Mouse (Mus musculus) left cerebral cortex, adult 9 months (tissue): Measurements from ENCODE around the gene Gpr108.

Experiments
- DNase-seq, 2 experiments: peaks; one replicate each; pipeline ENCODE4 v3.0.0; 2022; ENCODE audit warnings: low spot score in 2 of 2

Gene Gpr108

DNA sequence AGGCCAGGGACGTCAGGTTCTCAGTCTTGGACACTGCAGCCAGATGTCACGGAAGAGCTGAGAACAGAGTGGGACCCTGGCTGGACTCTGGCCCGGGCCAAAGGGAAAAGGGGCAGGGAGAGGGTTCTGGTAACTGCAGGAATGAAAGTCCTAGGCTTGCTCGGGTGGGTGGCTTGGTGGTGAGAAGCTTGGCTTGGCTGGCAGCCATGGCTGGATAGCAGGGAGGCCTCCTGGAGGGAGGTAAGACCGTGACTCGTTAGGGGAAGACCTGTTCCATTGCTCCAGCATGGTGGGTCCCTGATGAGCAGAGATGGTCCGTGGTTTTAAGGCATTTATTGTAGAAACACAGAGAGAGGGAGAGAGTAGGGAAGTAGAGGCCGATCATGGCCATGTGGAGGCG lies 23.1 kb upstream of the Gpr108 start:
- DNase-seq: no peak

DNA sequence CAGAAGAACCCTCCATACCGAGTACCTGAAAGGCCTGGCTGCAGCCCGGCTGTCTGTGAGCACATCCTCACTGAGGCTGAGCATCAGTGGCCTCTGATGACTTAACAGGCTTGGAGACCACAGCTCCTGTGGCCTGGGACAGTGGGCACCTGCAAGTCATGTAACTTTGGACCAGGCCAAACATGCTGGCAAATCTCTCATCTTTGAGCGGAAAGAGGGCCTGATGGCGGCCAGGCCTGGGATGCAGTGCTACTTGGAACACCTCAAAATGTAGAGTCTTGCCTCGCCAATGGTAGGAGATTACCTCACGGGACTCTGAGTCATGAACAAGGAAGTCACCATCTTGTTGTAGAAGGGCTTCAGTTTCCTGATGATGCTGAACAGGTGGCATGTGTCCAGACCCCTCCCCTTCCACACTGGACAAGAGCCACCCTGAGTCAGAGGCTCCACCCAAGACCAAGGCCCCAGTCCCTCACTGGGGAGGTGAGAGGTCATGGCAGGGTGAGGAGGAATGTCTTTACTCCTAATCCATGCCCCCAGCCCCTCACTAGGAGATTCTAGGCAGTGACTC lies 19.4 kb upstream of the Gpr108 start:
- DNase-seq: no peak

DNA sequence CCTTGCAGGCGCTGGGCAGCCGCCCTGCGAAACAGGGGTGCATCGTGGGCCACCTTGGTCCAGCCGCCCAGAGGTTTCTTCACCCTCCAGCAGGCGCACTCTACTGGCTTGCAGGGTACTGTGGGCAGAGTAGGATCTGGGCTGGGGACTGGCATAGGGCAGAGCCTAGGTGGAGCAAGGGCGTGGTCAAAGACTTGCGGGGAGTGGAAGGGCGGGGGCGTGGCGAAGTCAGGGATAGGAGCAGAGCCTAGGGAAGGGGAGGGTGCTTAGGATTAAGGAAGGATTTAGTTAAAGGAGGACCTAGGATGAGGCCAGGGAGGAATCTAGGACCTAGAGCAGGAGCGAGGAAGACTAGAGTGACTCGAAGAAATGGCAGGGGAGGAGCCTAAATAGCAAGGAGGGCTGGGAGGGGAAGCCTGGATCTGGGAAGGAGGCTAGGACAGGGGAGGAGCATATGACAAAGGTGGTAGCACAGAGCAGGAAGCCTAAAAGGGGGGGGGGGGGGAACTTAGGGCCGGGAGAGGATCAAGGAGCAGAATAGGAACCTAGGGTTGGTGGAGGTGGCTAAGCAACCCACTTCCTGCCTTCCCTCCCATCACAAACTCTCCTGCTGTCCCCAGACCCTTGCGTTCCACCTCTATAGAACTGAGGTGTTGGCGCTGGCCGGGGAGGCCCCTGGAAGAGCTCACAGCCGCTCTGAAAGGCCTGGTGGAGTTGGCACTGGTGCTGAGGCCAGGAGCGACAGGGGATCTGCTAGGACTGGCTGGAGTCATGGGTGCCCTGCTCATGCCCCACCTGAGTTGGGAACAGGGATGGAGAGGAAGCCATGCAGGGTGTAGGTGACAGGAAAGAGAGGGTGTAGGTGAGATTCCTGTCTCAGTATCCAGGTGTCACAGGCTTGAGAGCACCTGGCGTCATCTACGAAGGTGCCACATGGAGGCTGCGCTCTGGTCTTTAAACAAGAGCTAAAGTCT lies 17.0 kb upstream of the Gpr108 start:
- peak in 1 of 2 experiments; percentile 42 for DNase-seq

DNA sequence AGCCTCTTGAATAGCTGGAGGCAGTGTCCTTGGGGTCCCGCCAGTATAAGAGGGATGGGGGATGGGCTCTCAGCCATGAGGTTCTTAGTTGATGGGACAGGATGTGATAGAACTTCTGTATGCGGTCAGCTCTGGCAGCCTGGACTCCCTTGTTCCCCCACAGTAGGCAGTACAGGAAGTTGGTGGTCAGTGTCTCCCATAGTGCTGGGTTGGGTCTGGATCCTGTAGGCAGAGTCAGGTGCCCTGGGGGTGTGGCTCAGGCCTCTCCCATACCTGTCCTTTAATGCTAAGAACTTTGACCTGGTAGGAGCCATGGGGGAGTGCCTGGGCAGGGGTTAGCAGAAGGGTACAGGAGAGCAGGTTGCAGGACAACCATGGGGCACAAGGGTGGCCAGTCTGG lies 15.9 kb upstream of the Gpr108 start:
- no peak for DNase-seq

DNA sequence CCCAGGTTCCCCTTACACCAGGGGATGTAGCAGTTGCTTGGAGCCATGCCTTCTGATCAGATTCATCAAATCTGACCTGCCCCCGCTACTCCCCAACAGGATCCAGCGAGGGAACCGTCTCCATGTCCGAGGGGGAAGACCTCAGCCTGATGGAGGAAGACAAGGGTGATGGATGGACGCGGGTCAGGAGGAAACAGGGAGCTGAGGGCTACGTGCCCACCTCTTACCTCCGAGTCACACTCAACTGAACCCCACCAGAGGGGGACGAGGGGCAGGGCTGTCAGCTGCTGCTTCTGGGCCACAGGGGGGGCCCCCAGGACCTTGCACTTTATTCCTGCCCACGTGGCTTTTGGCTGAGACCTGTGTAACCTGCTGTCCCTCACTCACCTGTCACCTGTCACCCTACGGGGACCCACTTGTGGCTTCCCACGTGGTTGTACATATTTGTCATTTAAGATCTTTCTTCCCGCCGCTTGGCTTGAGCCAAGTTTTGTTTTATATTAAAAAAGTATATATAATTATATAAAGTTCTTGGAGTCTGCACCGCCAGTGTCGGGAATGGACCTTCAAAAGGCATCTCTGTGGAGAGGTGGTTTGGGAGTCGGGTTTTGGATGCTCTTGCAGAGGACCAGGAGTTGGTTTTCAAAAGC lies 14.8 kb upstream of the Gpr108 start:
- DNase-seq: no peak

DNA sequence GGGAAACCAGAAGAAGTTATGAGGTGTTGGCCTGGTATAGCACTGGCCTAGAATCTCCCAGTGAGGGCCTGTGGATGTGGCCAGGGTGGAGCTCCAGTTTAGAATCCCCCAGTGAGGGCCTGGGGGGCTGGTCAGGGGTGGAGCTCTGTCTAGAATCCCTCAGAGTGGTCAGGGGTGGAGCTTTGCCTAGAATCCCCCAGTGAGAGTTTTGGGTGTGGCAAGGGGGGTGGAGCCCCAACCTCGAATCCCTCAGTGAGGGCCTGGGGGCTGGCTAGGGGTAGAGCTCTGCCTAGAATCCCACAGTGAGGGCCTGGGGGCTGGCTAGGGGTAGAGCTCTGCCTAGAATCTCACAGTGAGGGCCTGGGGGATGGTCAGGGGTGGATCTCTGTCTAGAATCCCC lies 13.6 kb upstream of the Gpr108 start:
- no peak for DNase-seq

DNA sequence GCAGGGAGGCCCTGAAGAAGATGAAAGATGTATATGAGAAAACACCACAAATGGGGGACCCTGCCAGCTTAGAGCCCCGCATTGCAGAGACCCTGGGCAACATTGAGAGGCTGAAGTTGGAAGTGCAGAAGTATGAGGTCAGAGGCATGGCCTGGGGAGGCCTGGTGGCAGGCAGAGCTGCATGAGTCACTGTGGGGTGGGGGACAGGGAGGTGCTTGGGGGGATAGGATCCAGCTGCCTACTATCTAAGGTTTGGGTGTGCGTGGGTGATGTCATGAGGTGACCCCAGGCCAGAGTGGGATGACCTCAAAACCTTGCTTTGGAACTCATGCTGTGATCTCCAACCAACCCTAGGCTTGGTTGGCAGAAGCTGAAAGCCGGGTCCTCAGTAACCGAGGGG lies 13.0 kb upstream of the Gpr108 start:
- no peak for DNase-seq

DNA sequence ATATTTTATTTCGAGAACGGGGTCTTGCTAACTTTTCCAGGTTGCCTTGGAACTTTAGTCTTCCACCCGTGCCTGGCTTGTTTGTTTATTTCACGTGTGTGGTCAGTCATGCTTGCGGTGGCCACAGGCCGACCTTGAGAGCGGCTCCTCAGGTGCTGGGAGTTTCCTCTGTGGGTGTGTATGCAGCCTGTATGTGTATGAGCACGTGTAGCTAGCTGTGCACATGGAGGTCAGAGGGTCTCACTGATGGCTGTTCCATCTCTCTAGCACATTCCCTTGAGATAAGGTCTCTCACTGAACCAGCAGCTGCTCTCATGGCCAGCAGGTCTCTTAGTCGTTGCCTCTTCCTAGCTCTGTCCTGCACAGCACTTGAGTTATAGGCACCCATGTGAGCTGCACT lies 12.1 kb upstream of the Gpr108 start:
- DNase-seq: no peak

DNA sequence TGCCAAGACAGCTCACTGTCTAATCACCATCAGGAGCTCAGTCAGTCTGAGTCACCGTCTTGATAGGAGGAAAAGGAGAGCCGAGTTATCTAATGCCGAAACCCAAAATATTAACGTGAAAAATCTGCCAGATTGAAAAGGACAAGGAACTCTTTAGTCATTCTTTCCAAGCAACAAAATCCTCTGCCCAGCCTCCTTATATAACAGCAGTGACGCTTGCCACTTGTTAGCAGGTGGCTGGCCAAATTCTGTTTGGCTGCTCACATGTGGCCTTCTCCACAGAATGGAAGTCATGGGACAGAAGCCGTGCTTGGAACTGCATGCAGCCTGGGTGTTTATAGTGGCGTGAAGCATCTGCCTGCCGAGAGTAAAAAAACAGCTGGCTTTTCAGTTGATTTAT lies 11.5 kb upstream of the Gpr108 start:
- peak in 1 of 2 experiments; percentile 47 for DNase-seq

DNA sequence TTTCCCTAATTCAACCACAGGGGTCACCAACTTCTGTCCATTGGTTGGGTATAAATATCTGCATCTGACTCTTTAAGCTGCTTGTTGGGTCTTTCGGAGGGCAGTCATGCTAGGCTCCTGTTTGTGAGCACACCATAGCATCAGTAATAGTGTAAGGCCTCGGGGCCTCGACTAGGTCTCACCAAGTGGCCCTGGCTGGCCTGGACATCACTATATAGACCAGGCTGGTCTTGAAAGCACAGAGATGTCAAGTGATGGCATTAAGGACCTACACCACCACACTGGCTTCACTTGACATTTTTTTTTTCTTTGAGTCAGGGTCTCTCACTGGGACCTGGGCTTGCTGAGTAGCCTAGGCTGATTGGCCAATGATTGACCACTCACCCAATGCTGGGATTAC lies 9.9 kb upstream of the Gpr108 start:
- DNase-seq: no peak

DNA sequence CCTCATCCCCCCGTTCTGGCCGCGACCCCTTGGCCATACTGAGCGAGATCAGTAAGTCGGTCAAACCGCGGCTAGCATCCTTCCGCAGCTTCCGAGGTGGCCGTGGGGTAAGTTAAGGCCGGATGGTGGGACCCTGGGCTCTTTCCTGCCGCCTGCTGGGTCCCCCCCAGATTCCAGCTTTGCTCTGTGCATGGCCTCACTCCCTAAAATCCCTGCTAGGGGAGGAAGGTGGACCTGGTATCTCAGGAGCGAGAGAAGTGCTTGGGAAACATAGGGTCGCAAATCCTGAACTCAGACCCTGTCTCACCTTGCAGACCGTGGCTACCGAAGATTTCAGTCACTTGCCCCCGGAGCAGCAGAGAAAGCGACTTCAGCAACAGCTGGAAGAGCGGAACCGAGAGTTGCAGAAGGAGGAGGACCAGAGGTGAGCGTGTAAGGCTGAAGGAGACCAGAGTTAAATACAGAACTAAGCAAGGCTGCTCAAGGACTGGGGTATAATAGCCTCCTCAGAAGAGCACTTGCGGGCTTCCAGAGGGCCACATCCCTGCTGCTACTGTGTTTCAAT lies 8.8 kb upstream of the Gpr108 start:
- DNase-seq: no peak

DNA sequence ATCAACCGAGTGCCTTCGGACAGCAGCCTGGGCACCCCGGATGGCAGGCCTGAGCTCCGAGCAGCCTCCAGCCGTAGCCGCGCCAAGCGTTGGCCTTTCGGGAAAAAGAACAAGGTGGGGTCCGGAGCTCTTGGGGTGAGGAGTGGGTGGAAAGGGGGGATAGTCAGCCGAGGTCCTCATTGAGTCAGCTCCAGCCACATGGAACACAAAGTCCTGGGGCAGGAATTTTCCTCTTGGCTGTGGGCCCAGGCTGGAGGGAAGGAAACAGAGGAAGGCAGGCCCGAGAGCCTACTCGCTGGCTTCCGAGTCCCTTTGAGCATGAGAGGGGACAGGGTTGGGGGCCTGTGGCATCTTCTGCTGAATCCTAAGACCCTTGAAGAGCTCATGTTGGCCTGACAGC lies 7.1 kb upstream of the Gpr108 start:
- DNase-seq: no peak

DNA sequence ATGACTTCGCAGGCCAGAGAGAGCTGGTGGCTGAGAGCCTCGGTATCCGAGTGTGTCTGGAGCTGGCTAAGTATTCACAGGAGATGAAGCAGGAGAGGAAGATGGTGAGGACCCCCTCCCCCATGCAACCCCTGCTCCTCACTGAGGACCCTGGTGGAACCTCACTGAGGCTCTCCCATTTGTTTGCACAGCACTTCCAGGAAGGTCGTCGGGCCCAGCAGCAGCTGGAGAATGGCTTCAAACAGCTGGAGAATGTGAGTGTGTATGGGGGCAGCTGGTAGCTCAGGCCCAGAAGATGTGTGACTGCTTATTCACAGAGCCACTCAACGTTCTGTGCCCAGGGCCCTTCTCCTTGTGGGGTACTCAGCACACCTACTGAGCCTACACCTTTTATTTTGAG lies 5.1 kb upstream of the Gpr108 start:
- DNase-seq: no peak

DNA sequence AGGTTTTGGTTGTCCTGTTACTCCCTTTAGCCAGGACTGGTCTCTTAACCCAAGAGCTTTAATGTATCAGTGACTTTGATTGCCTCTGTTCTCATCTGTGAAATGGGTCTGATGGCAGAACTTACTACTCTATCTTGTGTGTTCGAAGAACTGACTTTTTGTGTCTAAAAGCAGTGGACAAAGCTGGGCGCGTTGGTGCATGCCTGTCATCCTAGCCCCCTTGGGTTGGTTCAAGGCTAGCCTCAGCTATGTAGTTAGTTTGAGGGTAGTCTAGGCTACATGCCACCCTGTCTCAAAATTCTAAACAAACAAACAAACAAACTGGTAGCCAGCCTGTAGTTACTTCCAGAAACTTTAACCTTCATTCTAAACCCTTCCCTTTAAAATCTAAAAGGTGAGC lies 3.2 kb upstream of the Gpr108 start:
- no peak for DNase-seq

DNA sequence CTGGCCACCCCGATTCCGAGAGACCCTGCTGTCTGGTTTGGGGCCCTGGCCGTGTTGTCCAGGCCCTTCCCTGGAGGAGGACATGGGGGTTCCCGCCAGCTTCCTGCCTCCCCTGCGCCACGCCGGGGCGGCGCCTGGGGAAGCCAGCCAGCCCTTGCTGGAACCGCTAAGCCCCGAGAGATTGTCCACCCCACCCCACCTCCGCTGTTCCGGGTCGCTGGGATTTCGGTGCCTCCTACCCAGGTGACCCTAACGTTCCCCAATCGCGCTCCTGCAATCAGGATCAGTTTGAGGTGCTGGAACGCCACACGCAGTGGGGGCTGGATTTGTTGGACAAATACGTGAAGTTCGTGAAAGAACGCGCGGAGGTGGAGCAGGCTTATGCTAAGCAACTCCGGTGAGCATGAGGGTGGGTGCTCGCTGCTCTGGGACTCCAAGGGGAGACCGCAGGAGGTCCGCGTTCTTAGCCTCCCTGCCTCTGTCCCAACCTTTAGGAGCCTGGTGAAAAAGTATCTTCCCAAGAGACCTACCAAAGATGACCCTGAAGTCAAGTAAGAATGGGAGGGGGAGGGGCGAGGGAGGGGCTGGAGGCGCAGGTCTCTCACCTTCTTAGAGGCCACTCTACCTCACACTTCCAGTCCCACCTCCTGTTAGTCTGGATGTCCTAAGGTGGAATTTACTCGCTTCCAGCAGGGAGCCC lies 2.4 kb upstream of the Gpr108 start:
- peak in 1 of 2 experiments; percentile 34 for DNase-seq

DNA sequence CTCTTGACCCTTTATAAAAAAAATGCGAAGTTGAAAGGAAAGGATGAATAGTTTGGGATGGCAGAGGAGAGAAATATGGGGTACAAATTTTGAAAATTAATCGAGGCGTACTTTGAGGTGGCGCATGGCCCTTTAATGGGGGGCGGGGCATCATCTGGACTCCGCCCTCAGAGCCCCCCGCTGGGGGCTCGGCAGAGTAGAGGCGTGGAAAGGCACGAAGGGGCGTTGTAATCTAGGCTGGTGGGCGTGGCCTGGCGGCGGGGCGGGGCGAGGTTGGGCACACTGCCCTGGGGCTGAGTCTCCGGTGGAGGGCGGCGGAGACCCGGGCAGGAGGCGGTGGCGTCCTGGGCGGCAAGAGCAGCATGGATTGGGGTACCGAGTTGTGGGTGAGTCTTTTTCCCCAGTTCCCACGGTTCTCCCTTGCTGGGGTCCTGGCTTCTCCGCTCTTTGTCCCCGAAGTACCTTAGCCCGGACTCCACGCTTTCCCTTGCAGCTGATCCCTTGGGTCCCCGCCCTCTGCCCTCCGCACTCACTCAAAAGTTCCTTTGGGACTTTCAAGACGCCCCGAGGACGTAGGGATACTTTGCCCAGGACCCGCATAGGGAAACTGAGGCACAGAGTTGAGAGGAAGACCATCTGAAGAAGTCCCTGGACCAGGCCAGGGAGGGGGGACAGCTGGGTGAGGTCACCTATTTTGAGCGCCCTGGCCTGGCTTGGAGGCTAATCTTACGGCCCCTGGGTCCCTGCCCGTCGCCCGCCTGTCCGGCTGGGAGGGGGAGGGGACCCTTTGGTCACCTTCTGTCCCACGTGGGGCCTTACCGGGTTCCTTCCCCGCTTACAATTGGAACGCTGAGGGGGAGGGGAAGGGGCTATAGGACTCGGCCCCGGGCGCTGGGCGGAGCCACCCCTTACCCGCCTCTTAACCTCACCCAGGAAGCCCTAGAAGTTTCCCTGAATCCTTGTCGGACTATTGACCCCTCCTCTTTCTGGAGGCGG lies 1.2 kb upstream of the Gpr108 start, which contains the start of gene Trip10:
Gene Trip10, plus strand, starts transcription at position 270 of the 996 bp plus-strand sequence.
- peak; percentile 50 to 88 for DNase-seq

DNA sequence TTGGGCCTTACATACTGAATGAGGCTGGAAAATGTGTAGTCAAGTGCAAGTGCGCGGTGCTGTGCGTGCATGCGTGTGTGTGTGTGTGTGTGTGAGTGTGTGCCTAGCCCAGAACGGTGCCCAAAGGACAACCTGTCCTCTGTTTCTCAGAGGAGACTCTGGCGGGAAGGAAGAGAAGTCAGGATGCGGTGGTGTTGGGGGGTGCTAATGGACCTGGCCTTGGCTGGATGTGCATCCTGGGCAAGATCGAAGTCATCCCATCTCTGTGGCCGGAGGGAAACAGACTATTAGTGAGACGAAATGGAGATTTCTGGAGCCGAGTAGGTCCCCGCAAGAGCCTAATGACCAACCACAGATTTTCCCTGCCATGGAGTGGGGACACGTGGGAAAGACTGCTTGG lies 525 bp upstream of the Gpr108 start:
- no peak for DNase-seq

DNA sequence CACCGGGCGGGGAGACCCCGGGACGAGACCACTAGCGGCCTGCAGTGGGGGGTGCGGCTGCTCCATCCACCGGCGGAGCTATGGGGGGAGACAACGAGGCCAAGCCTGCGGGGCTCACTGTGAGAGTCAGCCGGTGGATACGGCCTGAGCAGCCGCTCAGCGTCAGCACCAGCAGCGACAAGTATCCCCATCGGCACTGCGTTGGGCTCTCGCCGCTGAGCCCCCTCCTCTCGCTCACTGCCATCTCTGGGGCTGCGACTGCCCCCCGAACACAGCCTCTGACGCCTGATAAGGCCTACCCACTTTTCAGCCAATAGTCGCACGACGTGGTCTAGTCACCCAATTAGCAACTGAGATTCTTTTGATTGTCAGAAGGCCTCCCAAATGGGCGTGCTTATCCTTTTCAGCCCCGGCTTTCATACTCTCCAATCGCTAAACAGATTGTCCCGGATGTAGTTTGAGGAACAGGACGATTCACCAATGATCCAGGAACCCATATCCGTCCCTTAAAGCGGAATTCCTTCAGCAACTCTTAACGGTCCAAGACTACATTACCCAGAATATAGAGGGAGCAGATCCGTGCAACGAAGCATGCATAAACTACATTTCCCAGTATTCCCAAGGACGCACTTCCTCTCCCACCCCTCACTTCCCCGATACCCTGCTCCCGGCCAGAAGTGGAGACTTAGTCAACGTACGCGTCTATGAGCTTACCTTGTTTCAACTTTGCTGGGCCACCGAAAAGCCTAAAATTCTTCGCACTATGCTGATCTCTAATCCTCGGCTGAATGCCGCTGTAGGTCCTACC lies 649 bp downstream of the Gpr108 start:
- DNase-seq: peak; percentile 99 to 100

DNA sequence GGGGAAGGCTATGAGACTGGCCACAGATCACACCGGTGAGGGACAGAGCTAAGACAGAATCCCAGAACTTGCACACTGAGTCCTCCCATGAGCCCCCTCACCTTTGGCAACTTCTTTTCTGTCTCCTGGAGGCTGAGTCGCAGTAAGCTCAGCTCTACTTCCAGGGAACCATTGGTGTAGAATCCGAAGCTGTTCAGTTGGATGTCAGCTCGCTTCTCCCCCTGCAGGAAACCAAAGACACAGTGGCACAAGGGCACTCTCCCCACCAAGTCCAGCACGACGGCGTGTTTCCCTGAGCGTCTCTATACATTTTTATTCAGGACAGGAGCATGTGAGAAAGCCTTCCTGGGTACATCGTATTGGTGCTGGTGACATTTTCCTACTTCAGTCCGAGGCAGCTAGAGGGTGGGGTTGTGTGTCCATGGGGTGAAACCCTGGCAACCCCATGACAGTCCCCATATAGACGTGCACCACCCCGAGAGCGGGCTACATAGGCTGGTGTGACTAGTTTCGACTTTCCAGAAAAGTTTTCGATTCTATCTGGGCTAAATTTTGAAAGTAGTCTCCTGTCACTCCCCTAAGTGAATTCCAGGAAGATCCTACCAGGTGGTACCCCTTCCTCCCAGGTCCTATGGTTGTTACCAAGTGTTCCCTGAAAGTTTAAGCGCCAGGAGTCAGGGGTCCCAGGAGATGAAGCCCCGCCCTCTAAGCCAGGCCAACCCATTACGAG lies 1.4 kb downstream of the Gpr108 start:
- no peak for DNase-seq
